ENCODE assay signal across 8 mouse cellular contexts in the genomic region with DNA sequence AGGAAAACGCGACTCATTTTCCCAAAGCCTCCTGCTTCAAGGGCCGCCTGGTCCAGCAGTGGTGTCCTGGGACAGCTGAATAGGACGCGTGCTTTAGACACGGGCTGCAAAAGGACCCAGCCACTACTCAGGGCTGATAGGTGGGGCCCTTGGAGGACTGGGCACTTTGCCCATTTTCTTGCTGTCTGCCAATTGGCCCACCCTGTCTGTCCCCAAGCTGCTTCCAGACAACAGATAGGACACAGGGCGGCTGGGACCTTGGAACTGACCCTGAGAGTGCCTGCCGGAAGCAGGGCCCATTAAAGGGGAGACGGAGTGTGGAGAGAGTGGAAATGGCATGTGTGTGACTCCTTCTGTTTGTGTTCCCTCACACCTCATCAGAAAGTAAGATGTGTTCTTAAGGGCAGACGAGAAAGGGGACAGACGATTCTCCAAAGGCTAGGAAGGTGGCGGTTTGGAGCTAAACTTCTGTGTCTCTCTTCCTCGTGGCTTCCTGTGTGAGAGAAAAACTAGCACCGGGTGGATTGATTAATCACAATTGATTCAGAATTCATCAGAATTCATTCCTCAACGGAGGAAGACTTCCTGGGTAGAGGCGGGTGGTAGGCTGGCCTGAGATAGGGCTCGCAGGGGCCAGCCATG. TPM values are rescaled to one million over a fixed set of nuclear protein-coding genes. Genes with fewer than 3 reads are reported as not detected.
DNase-seq lines count a peak whose midpoint lies in the region; ATAC-seq and TF ChIP-seq lines count a peak whose summit lies in the region.

No protein-coding gene starts in this region.

- H3K9ac ChIP-seq in hindbrain, postnatal 0 days (replicated peaks; ENCODE audit: low read length): peak overlapping the region; percentile 46; the same call in 1 of the 2 replicates

- no peaks in the 10 kb centered on the region for H3K9me3 ChIP-seq in hindbrain, postnatal 0 days (ENCODE audit: low read length)

- WGBS in hindbrain, postnatal 0 days: 24% methylated on average over 17 of the region's 17 CpGs

- peak; percentile 58 for DNase-seq in CD4-positive, CD25-positive, alpha-beta regulatory T cell, adult 2 months (ENCODE audit: low read depth, low spot score)
- DNase-seq in embryo, embryonic 11 days: peak; percentile 61
- peak; percentile 76 for DNase-seq in gastrocnemius, postnatal 14 days
- DNase-seq in hindbrain, postnatal 0 days (ENCODE audit: low spot score): peak; percentile 76
- peak; percentile 27 to 54 for DNase-seq in left cerebral cortex, postnatal 36 days (ENCODE audit: low spot score in 2 of 2)
- peak; percentile 40 for DNase-seq in right cerebral cortex, postnatal 4 days

- no peak for ATAC-seq in CD4-positive, CD25-positive, alpha-beta regulatory T cell, adult 4 months
- ATAC-seq in hindbrain, postnatal 0 days: peak; percentile 22; the same call in 1 of the 2 replicates
- ATAC-seq in megakaryocyte-erythroid progenitor cell, adult 5-6 weeks (replicated peaks; ENCODE audit: low FRiP score, low TSS enrichment, poor library complexity, severe bottlenecking): peak; percentile 77

- no peaks in the 10 kb centered on the region for H3K27me3 ChIP-seq in hindbrain, postnatal 0 days (ENCODE audit: insufficient read depth, low read length)

- H3K36me3 ChIP-seq in hindbrain, postnatal 0 days (ENCODE audit: insufficient read depth, low read length): no peaks in the 10 kb centered on the region

- intact Hi-C loops in gastrocnemius, postnatal 14 days (cut with DNase I; ENCODE audit: low total_unique reads): loop anchor here (5.0 to 10.0 kb wide), 3 partner anchors 81 to 169 kb away; no protein-coding TSS in a partner anchor
- intact Hi-C loops in left cerebral cortex, postnatal 36 days (cut with DNase I): loop anchor here (1.0 to 2.0 kb wide), 2 partner anchors 164 to 167 kb away; no protein-coding TSS in a partner anchor

- H3K4me2 ChIP-seq in hindbrain, postnatal 0 days (ENCODE audit: low read depth, low read length): peak overlapping the region; percentile 70

- peaks cover 18% of the 10 kb centered on the region for H3K4me1 ChIP-seq in hindbrain, postnatal 0 days (ENCODE audit: insufficient read depth, low read length)

- H3K27ac ChIP-seq in hindbrain, postnatal 0 days: peak overlapping the region; percentile 71

- peak; percentile 7; the same call in 1 of the 2 replicates for TF ChIP-seq CTCF in hindbrain, postnatal 0 days (IDR thresholded peaks at IDR 0.05; ENCODE audit: low read depth)

- H3K4me3 ChIP-seq in hindbrain, postnatal 0 days (ENCODE audit: low read length): peak overlapping the region; percentile 88

RNA-seq across cellular contexts. Expression of a gene that starts 1.0 kb away (rescaled TPM):
- polyA plus RNA-seq in CD4-positive, CD25-positive, alpha-beta regulatory T cell, adult 4 months (2017; shearing (Covaris generic)): 1 to 10 TPM; 2.0 to 4.2 TPM
- total RNA-seq in gastrocnemius, postnatal 14 days (2021): 10 to 100 TPM; 18.1 to 18.6 TPM
- 39.6 and 41.6 TPM in 2 replicates for total RNA-seq in hindbrain, postnatal 0 days (2014; rRNA removed)
- polyA plus RNA-seq in hindbrain, postnatal 0 days (2015; fragmentation: Nextera tagmentation; extraction: Ambion mirVana): 14.4 and 18.1 TPM in 2 replicates
- total RNA-seq in left cerebral cortex, postnatal 36 days (2021): 10 to 100 TPM; 17.7 to 23.7 TPM
- 4.1 and 10.3 TPM in 2 replicates for total RNA-seq in megakaryocyte-erythroid progenitor cell, adult 5-6 weeks (2014; fragmentation: Nextera tagmentation)
- total RNA-seq in megakaryocyte-erythroid progenitor cell, adult 5-6 weeks (2017): 9.6 and 14.4 TPM in 2 replicates
